ENCODE assay signal across 41 mouse cellular contexts in genomic region chr6:65513813-65514212, GRCm38 (mm10). TPM values are rescaled to one million over a fixed set of nuclear protein-coding genes. Genes with fewer than 3 reads are reported as not detected.
"Had no signal": no experiment of that assay in that cellular context is flagged by ENCODE, and none has a peak within 500 bp of the region (broad histone marks: within the 10 kb centered on the region; RNA-seq: fewer than 3 reads in every experiment).

No protein-coding gene starts in this region.

- H3K9me3 ChIP-seq: heart, embryonic 12.5 days; heart, embryonic 13.5 days; heart, embryonic 15.5 days; hindbrain, embryonic 10.5 days; hindbrain, embryonic 12.5 days; hindbrain, embryonic 13.5 days; hindbrain, embryonic 15.5 days; intestine, embryonic 15.5 days; kidney, embryonic 15.5 days had no signal

- H3K27ac ChIP-seq: heart, embryonic 13.5 days; heart, embryonic 15.5 days; hindbrain, embryonic 10.5 days; hindbrain, embryonic 12.5 days; hindbrain, embryonic 13.5 days; hindbrain, embryonic 14.5 days; hindbrain, embryonic 15.5 days; hindbrain, postnatal 0 days; intestine, embryonic 15.5 days; kidney, embryonic 15.5 days; kidney, postnatal 0 days; layer of hippocampus, adult 2 months; left cerebral cortex, adult 2 months had no signal

- H3K9ac ChIP-seq: heart, embryonic 12.5 days; heart, embryonic 13.5 days; heart, embryonic 15.5 days; hindbrain, embryonic 12.5 days; hindbrain, embryonic 13.5 days; hindbrain, embryonic 14.5 days; hindbrain, embryonic 15.5 days; intestine, embryonic 15.5 days; kidney, embryonic 15.5 days had no signal

- H3K27me3 ChIP-seq: heart, embryonic 12.5 days; heart, embryonic 13.5 days; heart, embryonic 15.5 days; hindbrain, embryonic 12.5 days; hindbrain, embryonic 13.5 days; hindbrain, embryonic 15.5 days; intestine, embryonic 15.5 days; kidney, embryonic 15.5 days had no signal

- H3K36me3 ChIP-seq: heart, embryonic 12.5 days; heart, embryonic 13.5 days; heart, embryonic 15.5 days; hindbrain, embryonic 10.5 days; hindbrain, embryonic 12.5 days; hindbrain, embryonic 13.5 days; hindbrain, embryonic 15.5 days; intestine, embryonic 15.5 days; kidney, embryonic 15.5 days had no signal

- H3K4me1 ChIP-seq: heart, embryonic 12.5 days; heart, embryonic 13.5 days; heart, embryonic 15.5 days; hindbrain, embryonic 10.5 days; hindbrain, embryonic 12.5 days; hindbrain, embryonic 13.5 days; hindbrain, embryonic 15.5 days; intestine, embryonic 15.5 days; kidney, embryonic 15.5 days had no signal

- H3K4me2 ChIP-seq: heart, embryonic 11.5 days; heart, embryonic 12.5 days; heart, embryonic 13.5 days; heart, embryonic 15.5 days; hindbrain, embryonic 12.5 days; hindbrain, embryonic 13.5 days; hindbrain, embryonic 14.5 days; hindbrain, embryonic 15.5 days; intestine, embryonic 15.5 days; kidney, embryonic 15.5 days had no signal

- H3K4me3 ChIP-seq: heart, embryonic 12.5 days; heart, embryonic 13.5 days; heart, embryonic 15.5 days; hindbrain, embryonic 10.5 days; hindbrain, embryonic 12.5 days; hindbrain, embryonic 13.5 days; hindbrain, embryonic 15.5 days; intestine, embryonic 15.5 days; kidney, embryonic 15.5 days; layer of hippocampus, adult 2 months; left cerebral cortex, adult 2 months had no signal

- DNase-seq: heart, postnatal 10 days; heart, postnatal 14 days; heart, postnatal 36 days; heart, postnatal 4 days; kidney, adult 11 months; kidney, adult 18-20 months; kidney, adult 2 months; kidney, adult 8-10 months; kidney, adult 9 months; kidney, postnatal 10 days; kidney, postnatal 14 days; kidney, postnatal 25 days; kidney, postnatal 36 days; kidney, postnatal 4 days; layer of hippocampus, adult 9-11 months; layer of hippocampus, postnatal 36 days had no signal

RNA-seq across cellular contexts. Expression of gene Tnip3, which starts 11.3 kb away (rescaled TPM):
- total RNA-seq: hindbrain, postnatal 0 days; layer of hippocampus, adult 18-20 months; layer of hippocampus, adult 2 months; layer of hippocampus, adult 8-10 months; layer of hippocampus, postnatal 10 days; layer of hippocampus, postnatal 14 days; layer of hippocampus, postnatal 25 days; layer of hippocampus, postnatal 36 days; left cerebral cortex, adult 2 months; left cerebral cortex, adult 8-10 months had no signal
- polyA plus RNA-seq: hindbrain, embryonic 10.5 days; hindbrain, embryonic 11.5 days; hindbrain, embryonic 12.5 days; hindbrain, embryonic 13.5 days; hindbrain, embryonic 14.5 days; hindbrain, embryonic 15.5 days; hindbrain, embryonic 16.5 days; hindbrain, postnatal 0 days; intestine, embryonic 14.5 days; kidney, embryonic 14.5 days had no signal
